Mouse (Mus musculus) spleen, adult 2 months (tissue): Measurements from ENCODE around the gene Tmem151b.

ENCODE experiments used
- CTCF ChIP-seq: fragments of 200-500 bp; IDR thresholded peaks from 2 replicates; pipeline ENCODE4 v1.5.1; 2011; ENCODE audit warnings: mild to moderate bottlenecking, inconsistent platforms; ENCODE audit not compliant: insufficient read depth, insufficient read length, insufficient replicate concordance; ENCODE audit errors: extremely low read depth
- POLR2A ChIP-seq: fragments of 200-500 bp; IDR thresholded peaks from 2 replicates; pipeline ENCODE4 v1.6.1; 2011; ENCODE audit warnings: low read depth, low read length, inconsistent platforms

DNA sequence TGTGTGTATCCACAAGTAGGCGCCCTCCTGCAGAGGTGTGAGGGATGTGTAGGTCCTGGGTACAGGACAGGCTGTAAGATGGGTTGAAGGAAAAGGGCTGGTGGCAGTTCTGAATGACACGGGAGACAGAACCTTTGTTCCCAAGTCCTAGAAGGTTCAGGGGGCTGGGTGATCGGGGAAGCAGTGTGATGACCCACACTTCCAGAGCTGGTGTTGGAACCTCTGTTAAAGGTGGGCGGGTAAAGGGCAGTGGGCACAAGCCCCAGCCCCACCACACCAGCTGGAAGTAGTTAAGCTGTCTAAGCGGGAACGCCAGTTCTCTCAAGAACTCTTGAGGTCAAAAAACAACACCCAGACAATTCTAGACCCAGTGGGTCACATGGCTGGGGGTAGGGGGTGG is 40.9 kb upstream of the Tmem151b start:
- TF ChIP-seq POLR2A (no peak), CTCF (no peak)
